Mouse (Mus musculus): ENCODE measurements at regions not wholly inside any gene's neighbourhood (a gene's known extent, or its start where the extent isn't known, plus 50 kb on each side); places are given as distances from the start of the nearest gene placed in this dataset.
A peak's percentile ranks its signal among the peaks of the same experiment; 100 is the strongest.

- no peak for ATAC-seq (ENCODE audit: extremely low read depth, insufficient number of reproducible peaks, low FRiP score, poor library complexity, severe bottlenecking)
Observed at GRCm38 (mm10) chr17:45966736-45967135, 65.4 kb downstream of the Vegfa start.

- no peak for ATAC-seq (ENCODE audit: extremely low read depth, insufficient number of reproducible peaks, low FRiP score, poor library complexity, severe bottlenecking)
Observed at GRCm38 (mm10) chr17:45964031-45964430, 68.1 kb downstream of the Vegfa start.

- no peak for ATAC-seq (ENCODE audit: extremely low read depth, insufficient number of reproducible peaks, low FRiP score, poor library complexity, severe bottlenecking)
Observed at GRCm38 (mm10) chr17:45963332-45963731, 68.8 kb downstream of the Vegfa start.

GRCm38 (mm10) chr17:45961626-45962319 lies 70.4 kb downstream of the Vegfa start:
- no peak for ATAC-seq (ENCODE audit: extremely low read depth, insufficient number of reproducible peaks, low FRiP score, poor library complexity, severe bottlenecking)

GRCm38 (mm10) chr17:45958094-45958881 lies 73.9 kb downstream of the Vegfa start:
- 0 out of 2 replicates have a peak, but pooled peaks have one; percentile 28 for ATAC-seq (ENCODE audit: extremely low read depth, insufficient number of reproducible peaks, low FRiP score, poor library complexity, severe bottlenecking)

- no peak for ATAC-seq (ENCODE audit: extremely low read depth, insufficient number of reproducible peaks, low FRiP score, poor library complexity, severe bottlenecking)
Observed at GRCm38 (mm10) chr17:45955481-45955880, 76.7 kb downstream of the Vegfa start.

GRCm38 (mm10) chr17:45954824-45955223 lies 77.3 kb downstream of the Vegfa start:
- no peak for ATAC-seq (ENCODE audit: extremely low read depth, insufficient number of reproducible peaks, low FRiP score, poor library complexity, severe bottlenecking)

GRCm38 (mm10) chr17:45953523-45953922 lies 78.6 kb downstream of the Vegfa start:
- ATAC-seq (ENCODE audit: extremely low read depth, insufficient number of reproducible peaks, low FRiP score, poor library complexity, severe bottlenecking): no peak

- no peak for ATAC-seq (ENCODE audit: extremely low read depth, insufficient number of reproducible peaks, low FRiP score, poor library complexity, severe bottlenecking)
Observed at GRCm38 (mm10) chr17:45950533-45951164, 81.5 kb downstream of the Vegfa start.

- no peak for ATAC-seq (ENCODE audit: extremely low read depth, insufficient number of reproducible peaks, low FRiP score, poor library complexity, severe bottlenecking)
Observed at GRCm38 (mm10) chr17:45949141-45949540, 83.0 kb downstream of the Vegfa start.

- no peak for ATAC-seq (ENCODE audit: extremely low read depth, insufficient number of reproducible peaks, low FRiP score, poor library complexity, severe bottlenecking)
Observed at GRCm38 (mm10) chr17:45948314-45948935, 83.7 kb downstream of the Vegfa start.

- no peak for ATAC-seq (ENCODE audit: extremely low read depth, insufficient number of reproducible peaks, low FRiP score, poor library complexity, severe bottlenecking)
Observed at GRCm38 (mm10) chr17:45945005-45945404, 87.2 kb downstream of the Vegfa start.

GRCm38 (mm10) chr17:45943244-45943643 lies 88.9 kb downstream of the Vegfa start:
- ATAC-seq (ENCODE audit: extremely low read depth, insufficient number of reproducible peaks, low FRiP score, poor library complexity, severe bottlenecking): no peak

GRCm38 (mm10) chr17:45941890-45942375 lies 90.2 kb downstream of the Vegfa start:
- ATAC-seq (ENCODE audit: extremely low read depth, insufficient number of reproducible peaks, low FRiP score, poor library complexity, severe bottlenecking): no peak

GRCm38 (mm10) chr17:45940121-45940813 lies 91.9 kb downstream of the Vegfa start:
- ATAC-seq (ENCODE audit: extremely low read depth, insufficient number of reproducible peaks, low FRiP score, poor library complexity, severe bottlenecking): no peak

GRCm38 (mm10) chr17:45938284-45938683 lies 93.9 kb downstream of the Vegfa start:
- ATAC-seq (ENCODE audit: extremely low read depth, insufficient number of reproducible peaks, low FRiP score, poor library complexity, severe bottlenecking): no peak

- no peak for ATAC-seq (ENCODE audit: extremely low read depth, insufficient number of reproducible peaks, low FRiP score, poor library complexity, severe bottlenecking)
Observed at GRCm38 (mm10) chr17:45936577-45936976, 95.6 kb downstream of the Vegfa start.

- no peak for ATAC-seq (ENCODE audit: extremely low read depth, insufficient number of reproducible peaks, low FRiP score, poor library complexity, severe bottlenecking)
Observed at GRCm38 (mm10) chr17:45935291-45935690, 96.9 kb downstream of the Vegfa start.

GRCm38 (mm10) chr17:45934002-45934401 lies 98.2 kb downstream of the Vegfa start:
- no peak for ATAC-seq (ENCODE audit: extremely low read depth, insufficient number of reproducible peaks, low FRiP score, poor library complexity, severe bottlenecking)

Measured in neutrophil, adult 5-6 weeks (primary cell).